Mouse (Mus musculus) T-helper 2 cell (primary cell): Measurements from ENCODE around the gene Synpo2.
"Not testable (repeated sequence)": the region's sequence is repeated elsewhere in the genome, so short reads cannot be mapped to it uniquely, and the experiment has no call there.

Source experiments
- in situ Hi-C: fragments of 300-600 bp; cut with MboI, MseI; formaldehyde crosslinking; loops from one replicate; pipeline ENCODE4 v1.15.1; 2025; ENCODE audit warnings: high pct_unique_total_duplicates

Gene Synpo2

DNA sequence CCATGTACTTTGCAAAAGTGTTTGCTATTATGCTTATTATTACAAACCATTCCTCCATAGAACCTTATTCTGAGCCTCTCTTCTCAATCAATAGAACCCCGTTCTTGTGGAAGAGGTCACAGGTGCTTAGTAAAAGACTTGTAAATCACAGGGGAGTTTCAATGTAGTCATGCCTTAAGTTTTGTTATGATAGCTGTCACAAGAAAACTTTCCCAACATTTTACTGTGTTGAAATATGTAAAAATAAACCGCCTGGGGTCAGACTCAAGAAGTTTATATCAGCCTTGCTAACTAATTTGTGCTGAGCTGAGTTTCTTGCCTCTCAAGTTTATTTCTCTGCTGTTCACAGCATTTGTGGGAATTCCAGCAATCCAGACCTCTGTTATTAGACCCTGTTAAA, 103.8 kb downstream of the Synpo2 start:
- in situ Hi-C loops = no loop called here

DNA sequence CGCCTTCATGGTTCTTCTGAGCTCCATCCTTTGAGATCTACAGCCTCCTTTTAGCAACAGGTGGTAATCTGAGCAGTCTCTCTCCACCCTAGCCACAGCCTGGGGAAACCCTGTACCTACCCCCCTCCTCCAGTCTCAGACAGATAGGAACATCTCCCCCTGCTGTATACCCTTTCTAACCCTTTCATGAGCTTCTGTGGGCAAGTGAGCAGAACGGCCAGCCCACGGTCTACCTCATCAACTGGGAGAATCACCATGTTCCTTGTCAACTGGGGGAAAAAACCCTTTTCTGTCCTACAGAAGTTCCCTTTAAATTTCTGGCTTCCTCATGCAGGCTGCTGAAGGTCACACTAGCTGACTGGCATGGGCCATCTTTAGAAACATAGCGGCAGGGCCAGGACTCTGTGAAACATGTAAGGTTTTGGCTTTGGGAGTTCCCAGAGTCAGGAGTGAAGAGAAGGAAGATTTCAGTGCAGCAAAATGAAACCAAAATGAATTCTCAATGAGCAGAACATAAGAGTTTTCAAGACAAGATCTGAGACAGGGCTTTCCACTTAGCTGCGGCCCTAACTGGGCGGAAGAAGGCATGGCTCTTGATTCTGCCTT, 104.7 kb downstream of the Synpo2 start:
- in situ Hi-C loops = no loop called here

DNA sequence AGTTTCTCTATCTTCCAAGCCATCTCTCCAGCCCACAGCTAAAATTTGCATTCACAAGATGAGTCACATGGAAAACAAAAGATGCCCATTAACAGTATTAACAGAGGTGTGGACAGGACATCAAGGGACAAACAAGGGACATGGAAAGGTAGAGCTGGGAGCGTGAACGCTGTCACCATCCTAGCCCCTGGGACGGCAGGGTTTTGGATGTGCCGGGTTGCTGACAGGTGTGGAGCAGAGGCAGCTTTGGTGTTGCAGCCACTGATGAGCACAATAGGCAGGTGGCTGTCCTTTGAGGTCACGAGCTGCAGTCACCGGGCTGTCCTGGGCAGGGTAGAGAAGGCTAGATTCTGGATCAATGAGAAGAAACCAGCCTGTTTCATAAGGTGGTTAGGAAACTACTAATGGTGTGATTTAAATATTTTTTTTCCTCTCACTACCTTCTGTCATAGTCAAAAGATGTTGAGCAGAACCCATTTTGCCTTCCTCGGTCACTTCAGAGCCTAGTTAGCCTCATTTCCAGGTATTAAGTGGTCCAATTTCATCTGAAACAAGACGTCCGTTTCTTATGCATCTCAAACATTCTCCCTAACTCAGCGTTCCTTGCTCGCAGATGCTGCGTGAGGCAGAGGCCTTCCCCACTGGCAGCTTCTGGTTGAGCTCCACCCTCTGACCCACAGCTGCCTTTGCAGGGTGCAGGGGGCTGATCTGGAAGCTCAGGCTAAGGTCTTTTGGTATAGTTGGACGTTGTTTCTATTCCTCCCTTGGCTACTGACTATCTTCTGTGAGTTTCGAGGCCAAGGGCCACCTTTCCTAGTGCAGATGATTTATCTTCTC, 105.4 kb downstream of the Synpo2 start:
- in situ Hi-C loops = no loop called here

DNA sequence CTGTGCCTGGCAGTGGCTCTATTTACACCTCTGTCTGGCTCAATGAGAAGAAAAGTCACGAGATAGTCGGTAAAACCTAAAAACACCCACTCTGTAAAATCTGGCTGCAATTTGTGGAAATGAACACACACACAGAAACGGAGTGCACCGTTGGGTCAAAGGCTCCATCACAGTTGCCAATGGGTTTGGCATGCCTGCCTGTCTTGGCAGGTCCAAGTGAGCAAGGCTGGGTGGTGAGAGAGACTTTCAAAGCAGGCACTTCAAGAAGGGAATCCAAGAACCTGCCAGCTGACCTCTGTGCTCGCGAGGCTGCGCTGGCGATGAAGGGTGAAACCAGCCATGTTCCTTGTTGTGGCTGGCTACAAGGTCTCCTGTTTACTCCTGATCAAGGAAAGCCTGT, 107.2 kb downstream of the Synpo2 start:
- in situ Hi-C loops = no loop called here

DNA sequence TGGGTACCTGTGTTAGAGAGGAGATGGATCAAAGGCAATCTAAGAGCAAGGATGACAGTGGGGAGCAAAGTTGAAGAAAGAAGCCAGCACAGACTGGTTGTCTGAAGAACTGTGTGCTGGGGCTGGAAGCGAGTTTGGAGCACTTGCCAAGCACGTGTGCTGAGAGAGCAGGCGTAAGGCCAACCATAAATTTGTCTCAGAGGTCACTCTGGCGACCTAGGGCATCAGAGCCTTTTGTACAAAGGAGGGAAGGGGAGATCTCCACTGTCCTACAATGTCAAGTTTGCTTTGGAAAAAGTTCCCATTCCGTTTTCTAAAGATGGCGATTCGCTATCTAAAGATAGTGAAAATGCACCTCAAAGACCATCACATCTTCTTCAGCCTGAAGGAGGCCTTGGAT, 107.9 kb downstream of the Synpo2 start:
- in situ Hi-C loops = no loop called here

DNA sequence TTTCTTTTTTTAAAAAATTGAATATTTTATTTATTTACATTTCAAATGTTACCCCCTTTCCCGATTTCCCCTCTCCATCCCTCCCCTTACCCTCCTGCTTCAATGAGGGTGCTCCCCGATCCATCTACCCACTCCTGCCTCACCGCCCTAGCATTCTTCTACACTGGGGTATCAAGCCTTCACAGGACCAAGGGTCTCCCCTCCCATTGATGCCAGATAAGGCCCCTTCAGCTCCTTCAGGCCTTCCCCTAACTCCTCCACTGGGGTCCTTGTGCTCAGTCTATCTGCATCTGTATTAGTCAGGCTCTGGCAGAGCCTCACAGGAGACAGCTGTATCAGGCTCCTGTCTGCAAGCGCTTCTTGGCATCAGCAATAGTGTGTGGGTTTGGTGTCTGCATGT, 109.2 kb downstream of the Synpo2 start:
- in situ Hi-C loops = not testable (repeated sequence)

DNA sequence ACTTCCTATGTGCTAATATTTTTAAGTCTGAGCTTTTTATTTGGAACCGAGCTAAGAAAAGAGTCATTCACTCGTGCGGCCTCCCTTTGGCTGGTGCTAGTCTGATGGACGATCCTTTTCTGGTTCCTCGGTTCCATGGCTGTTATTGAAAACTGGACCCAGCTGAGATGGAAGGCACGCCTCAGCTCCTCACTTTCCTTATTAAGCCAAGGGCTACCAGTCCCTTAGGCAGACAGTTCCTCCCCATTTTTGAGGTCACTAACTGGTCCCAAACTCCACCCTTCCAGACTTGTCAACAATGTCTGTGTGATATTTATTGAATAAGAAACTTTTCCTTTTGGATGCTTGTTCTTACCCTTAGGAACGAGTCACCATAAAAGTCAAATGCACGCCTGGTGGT, 112.1 kb downstream of the Synpo2 start:
- in situ Hi-C loops = no loop called here

DNA sequence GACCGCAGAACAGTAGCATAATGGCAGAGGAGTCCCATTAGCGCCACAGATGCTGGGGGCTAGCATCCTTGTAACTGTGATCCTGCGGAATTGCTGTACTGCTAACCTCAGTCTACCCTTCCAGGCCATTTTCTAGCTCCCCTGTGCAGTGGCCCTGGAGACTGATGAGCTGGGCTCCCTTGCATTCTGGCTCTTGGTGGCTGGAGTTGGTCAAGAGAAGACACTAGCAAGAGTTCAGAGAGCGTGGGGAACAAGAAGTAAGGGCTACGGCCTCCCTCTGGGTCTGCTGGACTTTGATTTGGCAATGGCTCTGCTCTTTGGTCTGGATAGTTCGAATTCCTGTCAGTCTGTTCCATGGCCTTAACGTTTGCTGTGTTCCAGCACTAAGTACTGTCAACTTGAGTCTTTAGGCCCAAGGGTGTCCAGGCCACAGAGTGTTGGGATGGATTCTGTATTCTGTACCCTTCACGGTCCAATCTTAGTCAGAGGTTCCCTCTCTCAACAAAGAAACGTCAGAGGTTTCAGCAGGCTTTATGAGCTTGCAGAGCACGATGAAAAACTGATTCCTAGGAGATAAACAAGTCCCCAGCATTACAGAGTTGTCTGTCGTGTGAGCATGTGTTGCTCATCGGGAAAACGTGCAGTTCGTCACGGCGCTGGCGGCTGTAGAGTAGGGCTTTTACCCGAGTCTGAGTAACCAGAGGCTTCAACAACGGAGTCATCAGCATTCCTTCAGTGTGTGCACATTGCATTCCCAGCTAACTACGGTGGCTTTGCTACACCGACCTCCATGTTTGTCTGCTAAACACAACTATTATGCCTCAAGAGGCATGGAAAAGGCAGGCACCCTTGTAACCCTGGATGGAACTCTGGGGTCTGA, 113.6 kb downstream of the Synpo2 start:
- in situ Hi-C loops = no loop called here

DNA sequence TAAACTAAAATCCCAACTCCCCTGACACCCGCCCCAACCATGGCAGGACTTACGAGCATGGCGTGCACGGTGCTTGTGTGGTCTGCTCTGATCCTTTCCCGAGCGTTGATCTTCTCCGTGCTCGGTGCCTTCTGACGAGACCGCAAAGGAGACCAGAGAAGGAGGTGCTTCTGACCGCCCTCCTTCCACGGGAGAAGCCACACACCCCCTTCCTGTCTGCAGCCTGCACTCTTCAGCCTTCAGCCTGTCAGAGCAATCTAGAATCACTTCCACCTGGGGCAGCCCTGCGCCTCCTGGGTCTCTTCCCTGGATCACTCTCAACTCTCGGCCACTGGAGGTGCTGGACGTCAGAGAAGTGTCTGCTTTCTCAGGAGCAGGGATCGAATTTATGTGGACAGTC, 119.0 kb downstream of the Synpo2 start:
- in situ Hi-C loops = loop anchor here (10.0 kb wide), 1 partner anchor 792 kb away; no protein-coding TSS in a partner anchor

DNA sequence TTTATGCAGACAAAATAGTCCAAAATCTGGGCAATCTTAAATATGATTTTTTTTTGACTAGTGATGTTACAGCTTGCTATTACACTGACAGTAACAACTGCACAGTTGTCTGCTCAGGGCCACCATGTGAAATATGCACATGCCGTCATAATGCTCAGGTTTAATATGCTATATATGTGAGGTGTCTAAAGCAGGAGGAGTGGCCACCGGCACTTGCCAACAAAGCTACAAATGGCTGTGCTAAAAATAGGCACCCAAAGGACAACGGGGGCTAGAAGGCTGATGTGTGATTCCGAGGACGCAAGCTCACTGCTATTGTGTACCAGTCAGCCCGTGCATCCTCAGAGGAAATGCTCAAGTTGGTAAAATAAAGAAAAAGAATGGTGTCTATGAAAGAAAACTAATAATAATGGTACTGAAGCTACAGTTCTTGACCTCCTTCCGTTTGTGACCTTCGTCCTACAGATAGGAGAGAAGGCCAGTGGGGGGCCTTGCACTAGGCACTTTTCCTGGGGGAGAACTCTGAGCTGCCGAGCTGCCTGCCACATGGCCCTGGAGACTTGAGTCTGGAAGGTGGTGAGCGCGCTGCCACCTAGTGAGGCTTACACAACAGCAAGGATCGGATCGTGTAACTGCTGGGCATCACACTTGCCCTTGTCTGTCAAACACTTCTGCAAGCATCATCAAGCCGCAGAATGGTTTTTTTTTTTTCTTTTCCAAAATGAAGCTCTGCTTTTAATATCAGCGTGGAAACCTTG, 120.0 kb downstream of the Synpo2 start:
- in situ Hi-C loops = loop anchor here (10.0 kb wide), 1 partner anchor 791 kb away; no protein-coding TSS in a partner anchor

DNA sequence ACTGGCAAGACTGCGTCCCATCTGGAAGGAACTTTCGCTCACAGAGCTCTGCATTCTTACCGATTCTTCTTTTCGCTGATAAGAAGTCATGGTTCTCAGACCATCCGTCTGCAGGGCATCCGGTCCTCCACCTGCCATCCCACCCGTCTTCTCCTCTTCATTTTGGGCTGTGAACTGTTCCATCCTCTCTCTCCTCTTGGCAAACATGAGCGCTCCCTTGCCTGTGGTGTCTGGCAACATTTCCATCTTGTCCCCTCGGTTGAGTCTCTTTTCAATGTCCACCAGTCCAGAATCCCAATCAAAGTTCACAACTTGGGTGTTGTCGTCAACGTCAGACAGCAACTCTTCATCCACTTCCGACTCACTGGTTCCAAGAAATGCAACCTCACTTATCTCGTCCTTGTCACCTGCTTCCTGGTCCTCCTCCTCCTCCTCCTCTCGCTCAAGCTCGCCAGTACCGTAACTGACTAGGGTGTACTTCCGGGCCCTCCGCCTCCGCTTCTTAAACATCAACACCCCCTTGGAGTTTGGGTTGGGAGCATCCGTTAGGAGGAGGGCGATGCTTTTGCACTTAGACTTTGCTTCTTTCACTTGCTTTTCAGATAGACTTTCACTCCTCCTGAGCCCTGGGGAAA, 121.8 kb downstream of the Synpo2 start:
- in situ Hi-C loops = loop anchor here (10.0 kb wide), 1 partner anchor 789 kb away; no protein-coding TSS in a partner anchor

DNA sequence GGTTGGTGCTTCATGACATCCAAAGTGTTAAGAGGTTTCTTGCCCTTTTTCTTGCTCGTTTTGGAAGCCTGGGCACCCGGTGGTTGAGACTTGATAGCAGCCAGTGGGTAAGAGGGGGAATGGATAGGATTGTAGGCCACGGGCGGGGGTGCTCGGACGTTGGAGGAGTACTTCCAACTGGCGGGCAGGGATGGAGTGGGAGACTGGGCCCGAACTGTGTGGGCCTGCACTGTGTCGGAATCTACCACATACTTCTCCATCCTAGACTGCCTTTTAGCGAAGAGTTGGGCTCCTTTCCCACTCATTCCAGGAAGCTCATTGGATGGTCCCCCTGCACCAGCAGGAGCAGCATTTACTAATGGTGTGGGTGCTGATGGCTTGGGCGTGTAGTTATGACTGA, 123.2 kb downstream of the Synpo2 start:
- in situ Hi-C loops = loop anchor here (10.0 kb wide), 1 partner anchor 788 kb away; no protein-coding TSS in a partner anchor

DNA sequence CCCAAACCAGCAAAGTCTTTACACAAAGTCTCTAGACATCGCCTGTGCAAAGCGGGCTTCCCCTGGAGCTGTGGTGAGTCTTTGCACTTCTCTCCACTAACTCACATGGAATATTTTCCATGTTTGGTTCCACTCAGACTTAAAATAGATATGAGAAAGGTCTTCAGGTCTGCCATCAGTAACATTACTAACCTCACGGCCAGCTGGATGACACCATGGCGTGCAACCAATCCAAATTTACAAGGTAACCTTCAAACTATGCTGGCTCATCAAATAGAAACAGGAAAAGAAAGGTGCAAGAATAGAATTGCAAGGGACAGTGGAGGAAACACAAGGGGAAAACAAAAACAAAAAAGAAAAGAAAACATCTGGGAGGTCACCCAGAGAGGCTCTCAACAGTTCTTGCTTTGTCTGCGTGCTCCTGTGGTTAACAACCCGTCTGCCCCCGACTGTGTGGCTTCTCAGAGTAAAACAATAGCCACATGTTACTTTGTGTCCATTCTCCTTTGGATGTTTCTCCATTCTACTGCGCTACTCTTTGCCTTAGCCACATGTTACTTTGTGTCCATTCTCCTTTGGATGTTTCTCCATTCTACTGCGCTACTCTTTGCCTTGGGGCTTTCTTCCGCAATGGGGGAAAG, 124.8 kb downstream of the Synpo2 start:
- in situ Hi-C loops = loop anchor here (10.0 kb wide), 1 partner anchor 786 kb away; no protein-coding TSS in a partner anchor

DNA sequence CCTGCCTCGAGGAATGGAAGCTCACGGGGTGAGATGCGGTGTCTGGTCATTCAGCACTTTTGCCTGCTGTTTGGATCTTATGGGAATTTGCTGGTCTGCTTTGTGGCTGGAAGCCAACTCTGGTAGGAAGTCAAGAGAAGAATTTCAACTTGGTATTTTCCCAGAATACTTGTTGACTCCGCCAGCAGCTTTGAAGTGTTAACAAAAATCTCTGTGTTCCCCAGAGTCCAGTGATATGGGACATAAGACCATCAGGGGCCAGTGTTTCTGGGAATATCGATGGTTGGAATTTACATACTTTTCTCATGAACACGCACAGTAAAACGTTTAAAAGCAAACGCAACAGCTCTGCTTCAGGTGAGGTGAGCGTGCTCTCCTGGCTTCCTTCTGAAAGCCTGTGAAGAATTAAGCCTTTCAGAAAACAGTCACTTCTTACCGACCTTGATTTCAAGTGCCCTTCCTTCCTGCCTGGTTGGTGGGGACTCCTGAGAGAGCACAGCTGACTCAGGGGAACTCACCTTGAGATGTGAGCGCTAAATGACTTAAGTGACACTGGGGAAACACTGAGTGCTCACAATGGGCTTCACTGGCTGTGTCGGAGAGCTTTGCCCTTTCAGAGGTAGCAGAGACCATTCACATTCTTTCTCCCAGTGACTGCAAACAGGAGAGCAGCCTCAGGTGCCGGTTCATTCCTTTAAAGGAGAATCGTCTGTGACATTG, 128.0 kb downstream of the Synpo2 start:
- in situ Hi-C loops = loop anchor here (10.0 kb wide), 2 partner anchors 173 to 1453 kb away; no protein-coding TSS in a partner anchor

DNA sequence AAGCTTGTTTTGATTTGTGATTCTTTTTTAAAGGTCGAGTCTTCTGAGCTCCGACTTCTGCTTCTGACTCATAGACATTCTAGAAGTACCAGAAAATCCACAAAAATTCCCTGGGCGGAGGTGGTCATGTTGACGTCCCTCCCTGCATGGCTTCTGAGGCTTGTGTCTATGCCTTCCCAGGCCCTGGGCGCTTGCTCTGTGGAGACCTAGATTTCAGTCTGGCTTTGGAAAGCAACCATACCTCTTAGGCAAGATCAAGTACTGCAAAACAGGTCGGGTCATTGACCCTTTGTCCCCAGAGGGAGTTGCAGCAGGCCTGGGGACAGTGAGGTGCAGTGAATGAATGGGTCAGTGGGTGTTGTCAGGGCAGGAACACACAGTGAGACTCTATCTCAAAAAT, 131.6 kb downstream of the Synpo2 start:
- in situ Hi-C loops = loop anchor here (10.0 kb wide), 2 partner anchors 170 to 1450 kb away; no protein-coding TSS in a partner anchor

DNA sequence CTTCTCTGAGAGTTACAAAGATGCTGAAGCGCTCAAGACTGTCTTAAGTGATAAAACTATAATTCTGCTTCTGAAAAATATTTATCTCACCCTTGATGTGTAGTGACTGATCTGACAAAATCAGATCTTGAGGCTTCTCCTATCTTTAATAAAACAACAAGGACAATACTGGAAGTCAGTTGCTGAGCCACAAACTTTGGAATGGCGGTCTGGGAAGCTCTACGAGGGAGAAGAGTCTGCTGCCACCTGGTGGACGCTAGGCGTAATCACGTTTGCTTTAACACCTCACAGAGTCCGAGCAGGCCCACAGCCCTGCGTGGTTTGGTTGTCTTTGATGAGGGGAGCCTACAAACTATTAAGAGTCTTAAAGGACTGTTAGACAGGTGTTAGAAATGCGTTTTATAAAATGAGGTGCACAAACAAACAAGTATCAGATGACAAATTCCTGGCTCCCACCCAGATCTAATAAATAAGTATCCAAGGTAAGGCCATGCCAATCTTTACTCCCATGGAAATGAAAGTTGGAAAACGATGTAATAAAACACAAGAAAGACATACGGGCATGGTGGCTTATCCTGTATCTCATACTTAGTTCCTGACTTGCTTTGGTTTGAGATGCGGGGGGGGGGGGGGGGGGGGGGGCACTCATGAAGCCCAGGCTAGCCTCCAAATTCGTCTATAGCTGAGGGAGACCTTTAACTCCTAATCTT, 132.6 kb downstream of the Synpo2 start:
- in situ Hi-C loops = loop anchor here (10.0 kb wide), 2 partner anchors 169 to 1449 kb away; no protein-coding TSS in a partner anchor

DNA sequence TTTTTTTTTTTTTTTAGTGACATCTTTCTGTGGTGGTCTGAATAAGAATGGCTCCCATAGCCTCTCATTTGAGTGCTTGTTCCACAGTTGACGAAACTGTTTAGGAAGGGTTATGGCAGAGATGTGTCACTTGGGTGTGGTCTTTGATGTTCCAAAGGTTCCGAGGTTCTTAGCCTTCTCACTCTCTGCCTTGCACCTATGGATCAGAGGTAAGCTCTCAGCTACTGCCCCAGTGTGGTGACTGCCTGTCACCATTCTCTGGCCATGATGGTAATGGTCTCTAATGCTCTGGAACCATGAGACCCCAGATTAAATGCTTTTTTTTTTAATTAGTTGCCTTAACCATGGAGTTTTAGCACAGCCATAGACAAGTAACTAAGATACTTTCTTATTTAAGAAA, 134.2 kb downstream of the Synpo2 start:
- in situ Hi-C loops = loop anchor here (10.0 kb wide), 2 partner anchors 167 to 1447 kb away; no protein-coding TSS in a partner anchor

DNA sequence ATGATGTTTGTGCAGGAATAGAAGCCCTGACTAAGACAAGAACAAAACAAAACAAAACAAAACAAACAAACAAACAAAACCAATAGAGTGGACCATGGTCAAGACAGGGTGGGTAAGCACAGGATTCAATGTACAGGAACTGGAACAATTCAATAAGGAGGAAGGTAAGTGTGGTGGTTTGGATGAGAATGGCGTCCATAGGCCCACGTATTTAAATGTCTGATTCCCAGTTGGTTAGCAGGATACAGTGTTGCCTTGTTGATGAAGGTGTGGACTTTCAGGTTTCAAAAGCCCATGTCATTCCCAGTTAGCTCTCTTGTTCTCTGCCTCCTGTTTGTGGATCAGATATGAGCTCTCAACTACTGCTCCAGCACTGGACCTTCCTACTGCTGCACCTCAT, 140.8 kb downstream of the Synpo2 start:
- in situ Hi-C loops = no loop called here
